Mouse (Mus musculus): ENCODE data around the gene Gna15.

Gene Gna15

DNA sequence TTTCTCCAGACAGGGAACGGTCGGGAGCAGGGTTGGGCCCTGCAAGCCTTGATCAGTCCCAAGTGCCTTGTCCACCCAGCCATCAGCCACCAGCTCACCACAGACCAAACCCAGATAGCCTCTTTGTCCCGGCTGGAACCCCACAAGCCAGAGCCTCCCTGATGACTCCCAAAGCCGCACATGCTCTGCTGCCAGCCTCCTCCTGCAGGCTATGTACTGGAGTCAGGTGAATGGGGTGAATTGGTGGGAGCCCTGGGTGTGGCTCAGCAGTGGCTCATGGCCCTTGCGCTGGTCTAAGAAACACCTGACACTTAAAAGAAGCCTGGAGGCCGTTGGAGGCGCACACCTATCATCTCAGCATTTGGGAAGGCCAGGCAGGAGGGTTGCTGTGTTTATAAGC is 61.1 kb downstream of the Gna15 start:
- no peak for TF ChIP-seq GATA4 (IDR thresholded peaks at IDR 0.05; ENCODE audit: insufficient replicate concordance, low read length)

DNA sequence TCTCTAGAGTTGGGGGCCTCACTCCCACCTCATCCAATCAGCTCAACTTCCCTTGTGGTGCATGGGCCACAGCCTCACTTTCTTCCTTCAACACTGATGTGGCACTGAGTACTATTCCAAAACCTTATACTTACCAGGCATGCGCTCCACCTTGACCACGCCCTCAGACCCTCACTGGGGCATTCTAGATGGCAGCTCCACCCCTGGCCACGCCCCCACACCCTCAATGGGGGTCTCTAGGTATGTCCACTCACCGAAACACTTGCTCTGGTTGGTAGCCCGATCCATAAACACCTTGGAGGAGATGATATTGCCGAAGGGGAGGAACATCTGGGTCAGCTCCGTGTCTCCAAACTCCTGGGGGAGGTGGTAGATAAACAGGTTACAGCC is 61.6 kb downstream of the Gna15 start:
- TF ChIP-seq GATA4 (IDR thresholded peaks at IDR 0.05; ENCODE audit: insufficient replicate concordance, low read length): no peak

DNA sequence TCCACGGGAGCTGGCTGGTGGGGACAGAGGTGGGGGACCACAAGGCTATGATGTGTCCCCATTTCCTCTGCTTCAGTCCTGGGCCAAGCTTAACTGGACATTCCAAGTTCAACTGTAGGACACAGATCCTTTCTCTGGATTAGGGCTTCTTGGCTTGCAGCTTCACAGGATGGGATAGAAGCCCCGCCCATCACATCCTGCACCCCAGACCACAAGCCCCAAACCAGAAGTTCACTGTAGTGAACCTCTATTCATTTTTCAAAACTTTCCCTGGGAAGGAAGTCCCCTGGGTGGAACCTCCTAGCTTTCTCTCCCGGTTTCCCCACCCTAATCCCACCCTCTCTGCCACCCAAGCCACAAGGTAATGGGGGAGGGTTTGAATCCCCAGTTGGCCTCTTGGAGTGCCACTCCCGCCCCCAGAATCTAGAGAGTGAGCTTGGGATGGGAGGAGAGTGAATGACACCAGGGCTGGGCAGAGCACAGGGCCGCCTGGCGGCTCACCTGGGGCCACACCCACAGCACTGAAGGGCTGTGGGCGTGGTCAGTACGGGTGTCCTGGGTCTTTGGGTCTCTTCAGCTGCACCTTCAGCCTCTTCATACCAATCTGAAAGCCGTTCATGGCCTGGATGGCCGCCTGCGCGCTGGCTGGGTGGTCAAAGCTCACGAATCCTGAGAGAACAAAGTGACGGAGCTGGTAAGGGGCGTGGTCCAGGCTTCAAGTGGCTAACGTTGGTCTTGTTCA is 62.2 kb downstream of the Gna15 start:
- no peak for TF ChIP-seq GATA4 (IDR thresholded peaks at IDR 0.05; ENCODE audit: insufficient replicate concordance, low read length)

DNA sequence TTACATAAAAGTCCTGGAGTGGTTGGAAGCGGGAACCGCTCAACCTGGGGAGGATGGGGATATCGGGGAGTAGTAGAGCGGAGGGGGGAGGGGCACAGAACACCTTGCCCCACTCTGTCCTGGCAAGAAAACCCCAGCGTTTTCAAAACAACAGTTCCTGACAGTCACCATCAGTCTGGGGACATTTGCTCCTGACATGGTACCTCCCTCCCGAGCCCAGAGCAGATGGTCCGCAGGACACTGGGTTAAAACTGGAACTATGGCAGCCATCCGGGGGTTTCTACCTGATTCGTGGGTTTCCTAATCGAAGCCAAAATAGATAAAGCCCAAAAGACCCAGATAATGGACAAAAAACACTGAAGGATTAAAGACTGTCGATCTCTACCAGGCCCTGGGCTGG is 63.1 kb downstream of the Gna15 start:
- no peak for TF ChIP-seq GATA4 (IDR thresholded peaks at IDR 0.05; ENCODE audit: insufficient replicate concordance, low read length)

DNA sequence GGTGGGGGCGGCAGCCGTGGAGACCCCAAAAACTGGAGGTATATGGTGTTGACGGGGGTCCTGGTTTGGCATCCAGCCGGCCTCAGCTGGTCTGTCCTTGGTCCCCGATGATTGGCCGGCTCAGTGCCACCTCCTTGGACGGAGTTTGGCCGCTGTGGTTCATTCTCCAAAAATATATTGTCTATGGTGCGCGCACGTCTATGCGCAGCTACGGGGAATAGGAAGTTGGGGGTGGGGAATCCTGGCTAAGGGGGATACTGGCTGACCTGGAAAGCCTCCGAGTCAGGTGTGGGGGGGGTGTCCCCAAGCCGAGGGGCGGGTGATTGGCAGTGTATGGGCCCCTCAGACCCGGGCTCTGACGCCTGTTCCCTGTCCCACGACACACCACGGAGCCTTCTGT is 63.6 kb downstream of the Gna15 start:
- no peak for TF ChIP-seq GATA4 (IDR thresholded peaks at IDR 0.05; ENCODE audit: insufficient replicate concordance, low read length)

DNA sequence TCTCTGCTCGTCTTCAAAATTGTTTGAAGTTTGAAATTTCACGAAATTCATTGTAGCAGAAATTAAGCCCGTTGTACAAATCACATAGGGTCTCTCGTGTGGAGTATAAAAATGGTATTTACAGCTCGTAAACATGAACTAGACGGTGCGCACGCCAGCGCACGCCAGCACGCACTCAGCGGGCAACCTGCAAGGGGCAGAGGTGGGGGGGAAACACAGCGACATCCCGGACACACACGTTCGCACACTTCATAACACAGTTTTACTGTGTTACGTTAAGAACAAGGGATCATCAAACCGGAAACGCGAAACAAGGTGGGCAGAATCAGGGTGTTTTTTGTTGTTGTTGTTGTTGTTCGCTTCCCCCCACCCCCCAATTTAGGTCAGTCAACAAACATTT is 64.6 kb downstream of the Gna15 start:
- TF ChIP-seq GATA4 (IDR thresholded peaks at IDR 0.05; ENCODE audit: insufficient replicate concordance, low read length): no peak

DNA sequence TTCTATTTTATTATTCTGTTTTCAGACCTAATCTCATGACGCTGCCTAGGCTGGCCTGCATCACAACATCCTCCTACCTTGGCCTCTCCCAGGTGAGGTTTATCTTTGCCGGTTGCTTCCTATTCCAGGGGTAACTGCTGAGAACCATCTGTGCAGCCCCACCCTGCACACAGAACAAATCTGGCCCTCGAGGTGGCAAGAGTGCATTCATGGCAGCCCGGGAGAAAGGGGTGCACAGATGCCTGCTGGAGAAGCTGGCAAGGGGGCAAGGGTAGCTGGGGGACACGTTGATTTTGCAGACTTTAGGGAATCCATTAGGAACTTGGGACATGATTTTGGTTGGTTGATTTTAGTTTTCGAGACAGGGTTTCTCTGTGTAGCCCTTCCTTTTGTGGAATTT is 65.8 kb downstream of the Gna15 start:
- no peak for TF ChIP-seq GATA4 (IDR thresholded peaks at IDR 0.05; ENCODE audit: insufficient replicate concordance, low read length)

DNA sequence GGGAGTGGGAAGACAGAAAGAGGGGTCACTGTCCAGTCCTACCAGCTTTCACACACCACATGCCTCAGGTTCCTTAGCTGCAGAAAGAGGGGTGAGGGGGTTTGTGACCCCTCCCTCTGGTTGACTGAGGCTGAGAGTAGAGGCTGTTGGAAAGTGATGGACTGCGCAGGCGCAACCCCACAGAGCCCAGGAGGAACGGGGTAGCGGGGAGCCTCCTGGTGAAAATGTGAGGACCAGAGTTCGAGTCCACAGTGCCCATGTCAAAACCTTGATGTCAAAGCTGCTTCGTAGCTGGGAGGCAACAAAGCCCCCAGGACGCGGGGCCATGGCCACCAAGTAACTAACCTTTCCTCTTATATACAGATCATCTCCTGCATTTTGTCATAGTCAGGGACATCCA is 66.4 kb downstream of the Gna15 start:
- TF ChIP-seq GATA4 (IDR thresholded peaks at IDR 0.05; ENCODE audit: insufficient replicate concordance, low read length): no peak

DNA sequence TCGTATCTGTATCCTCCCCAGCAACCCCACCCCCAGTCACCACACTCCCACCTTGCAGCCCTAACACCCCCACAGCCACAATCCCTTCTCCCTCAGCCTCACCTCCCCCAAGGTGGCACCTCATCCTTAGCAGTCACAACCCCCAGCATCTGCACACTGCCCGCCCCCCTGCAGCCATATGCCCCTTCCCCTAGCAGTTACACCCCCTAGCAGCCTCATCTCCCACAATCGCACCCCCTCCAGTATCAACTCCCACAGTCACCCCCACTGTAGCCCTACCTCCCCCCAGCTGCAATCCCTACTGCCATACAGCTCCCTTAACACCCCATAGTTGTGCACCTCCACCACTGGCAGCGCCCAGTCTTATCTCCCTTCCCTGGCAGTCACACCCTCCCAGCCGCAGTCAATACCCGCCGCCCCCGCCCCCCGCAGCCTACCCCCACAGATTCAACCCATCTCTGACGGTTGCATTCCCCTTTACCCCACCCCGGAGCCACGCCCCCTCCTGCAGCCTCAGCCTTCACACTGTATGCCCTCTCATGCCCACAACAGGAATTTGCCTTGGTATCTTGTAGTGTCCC is 67.0 kb downstream of the Gna15 start:
- TF ChIP-seq GATA4 (IDR thresholded peaks at IDR 0.05; ENCODE audit: insufficient replicate concordance, low read length): no peak

DNA sequence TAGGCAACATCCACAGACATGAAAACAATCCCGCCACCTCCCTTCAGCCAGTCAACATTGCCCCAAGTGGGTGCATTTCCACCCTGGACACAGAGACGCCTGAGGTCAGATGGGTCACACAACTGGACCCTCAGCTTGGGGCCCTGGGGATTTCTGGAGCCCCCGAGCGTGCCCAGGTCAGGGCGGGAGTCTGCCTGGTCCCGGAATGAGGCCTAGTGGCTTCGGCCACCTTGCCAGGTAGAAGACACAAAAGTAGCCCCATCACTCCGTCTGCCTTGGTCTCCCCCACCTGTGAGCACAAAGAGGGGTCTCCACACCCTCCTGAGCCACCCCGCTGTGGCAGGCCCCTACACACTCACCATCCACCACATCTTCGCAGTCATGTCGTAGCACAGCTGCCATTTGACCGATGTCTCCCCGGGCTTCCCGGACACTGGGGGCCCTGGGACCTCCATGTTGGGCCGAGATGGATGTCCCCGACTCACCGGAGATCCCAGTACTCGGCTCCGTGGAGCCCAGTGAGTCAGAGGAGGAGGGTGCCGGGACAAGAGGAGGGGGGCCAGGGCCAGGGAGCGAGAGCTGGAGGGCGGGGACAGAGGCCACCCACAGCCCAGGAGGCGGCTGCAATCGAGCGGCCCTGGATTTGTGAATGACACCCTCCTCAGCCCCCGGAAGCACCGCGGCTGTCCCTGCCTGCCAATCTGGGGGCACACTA is 68.7 kb downstream of the Gna15 start, which contains the start of gene Nfic:
Gene Nfic (minus strand): TSS at position 455 of the 715 bp plus-strand sequence.
- no peak for TF ChIP-seq GATA4 (IDR thresholded peaks at IDR 0.05; ENCODE audit: insufficient replicate concordance, low read length)

DNA sequence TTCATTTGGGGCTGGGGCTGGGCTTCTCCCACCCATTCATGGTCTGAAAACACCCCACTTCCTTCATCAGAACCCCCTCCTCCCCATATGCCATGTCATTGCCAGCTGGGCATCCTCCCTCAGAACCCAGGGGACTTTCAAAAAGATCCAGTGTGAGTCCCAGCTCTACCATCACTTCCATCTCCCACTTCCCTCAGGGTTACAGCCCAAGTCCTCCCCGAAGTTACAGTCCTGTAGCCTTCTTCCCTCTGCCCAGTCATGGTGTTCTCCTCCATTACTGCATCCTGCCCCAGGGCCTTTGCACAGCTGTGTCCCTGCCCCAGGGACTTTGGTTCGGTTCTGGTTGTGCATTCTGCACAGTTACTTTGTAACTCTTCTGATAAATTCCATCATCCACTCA is 69.9 kb downstream of the Gna15 start:
- no peak for TF ChIP-seq GATA4 (IDR thresholded peaks at IDR 0.05; ENCODE audit: insufficient replicate concordance, low read length)

DNA sequence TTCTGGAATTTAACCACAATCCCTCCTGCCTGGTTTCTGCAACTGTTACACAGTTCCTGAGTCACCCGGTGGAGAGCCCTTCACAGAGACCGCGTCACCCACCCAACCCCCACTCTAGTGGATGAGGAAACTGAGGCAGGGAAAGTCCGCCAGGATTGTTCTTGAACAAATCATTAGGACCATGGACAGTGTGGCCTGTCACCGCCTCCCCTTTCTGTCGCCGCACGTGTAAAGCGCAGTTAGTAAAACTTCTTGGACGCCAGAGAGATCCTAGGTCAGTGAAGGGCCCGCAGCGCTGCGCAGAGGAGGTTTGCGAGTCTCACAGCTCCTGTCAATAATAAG is 71.1 kb downstream of the Gna15 start:
- no peak for TF ChIP-seq GATA4 (IDR thresholded peaks at IDR 0.05; ENCODE audit: insufficient replicate concordance, low read length)

All from liver, adult (tissue).